Mouse (Mus musculus) hindbrain, embryonic 16.5 days (tissue): ENCODE results near the gene Mettl7b. TPM values are rescaled to one million over a fixed set of nuclear protein-coding genes. Genes with fewer than 3 reads are reported as not detected.
A peak's percentile ranks its signal among the peaks of the same experiment; 100 is the strongest.

ENCODE experiments used
- ATAC-seq: fragments of 200-750 bp; cut with Nextera tagmentation; 2 replicates; pipeline ENCODE4 v1.8.0; 2017; ENCODE audit warnings: moderate TSS enrichment, moderate library complexity
- H3K27ac ChIP-seq: fragments of 300-500 bp; sonication (generic); 2 replicates; pipeline ENCODE4 v1.5.1; 2014; ENCODE audit warnings: low read depth, mild to moderate bottlenecking, control low read depth, low read length, moderate library complexity
- H3K27me3 ChIP-seq: fragments of 300-500 bp; sonication (generic); replicated peaks from 2 replicates; pipeline ENCODE4 v1.6.1; 2014; ENCODE audit warnings: low read length; ENCODE audit not compliant: control insufficient read depth, insufficient read depth
- H3K36me3 ChIP-seq: fragments of 300-500 bp; sonication (generic); 2 replicates; pipeline ENCODE4 v1.6.1; 2014; ENCODE audit warnings: mild to moderate bottlenecking, low read length, moderate library complexity, mixed read lengths; ENCODE audit not compliant: control insufficient read depth, insufficient read depth
- H3K4me1 ChIP-seq: fragments of 300-500 bp; sonication (generic); 2 replicates; pipeline ENCODE4 v1.6.1; 2014; ENCODE audit warnings: low read depth, low read length; ENCODE audit not compliant: control insufficient read depth, insufficient read depth
- H3K4me2 ChIP-seq: fragments of 300-500 bp; sonication (generic); 2 replicates; pipeline ENCODE4 v1.6.1; 2014; ENCODE audit warnings: mild to moderate bottlenecking, low read length, control low read depth, moderate library complexity
- H3K4me3 ChIP-seq: fragments of 300-500 bp; sonication (generic); 2 replicates; pipeline ENCODE4 v1.5.1; 2014; ENCODE audit warnings: mild to moderate bottlenecking, low read length, control low read depth, moderate library complexity
- H3K9ac ChIP-seq: fragments of 300-500 bp; sonication (generic); 2 replicates; pipeline ENCODE4 v1.6.1; 2014; ENCODE audit warnings: low read depth, mild to moderate bottlenecking, control low read depth, low read length, moderate library complexity
- H3K9me3 ChIP-seq: fragments of 300-500 bp; sonication (generic); 2 replicates; pipeline ENCODE4 v1.6.1; 2014; ENCODE audit warnings: mild to moderate bottlenecking, low read length, moderate library complexity; ENCODE audit not compliant: control insufficient read depth
- WGBS: fragments of 180-500 bp; shearing (Covaris S2); extraction: QIAGEN DNeasy Blood & Tissue Kit; methylation state at CpG from one replicate; pipeline ENCODE4 v1.1.7; 2014; 5-methylcytosine and 5-hydroxymethylcytosine counted together
- polyA plus RNA-seq: library from polyadenylated mRNA; unstranded; fragments of >200 nt; fragmentation: Nextera tagmentation; extraction: Ambion mirVana; gene quantifications from 2 replicates; pipeline ENCODE4 v1.2.1, GENCODE M21; 2015

Mettl7b gene
- polyA plus RNA-seq, 1 experiment from 2014 or later = not detected

DNA sequence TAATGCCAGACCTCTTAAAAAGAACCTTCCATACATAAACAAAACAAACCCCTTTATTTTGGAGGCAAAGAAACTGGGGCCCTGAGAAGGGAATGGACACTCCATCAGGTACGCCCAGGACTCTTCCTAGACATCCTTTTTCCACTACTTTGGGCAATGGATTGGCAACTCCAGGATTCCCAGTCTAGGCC lies 38.1 kb downstream of the Mettl7b start, which contains the start of gene Rdh5:
TSS of gene Rdh5 (minus strand) at position 67 of the 191 bp plus-strand sequence.
- Histone ChIP-seq H3K4me3 (peak within 1 kb of the TSS; percentile 86), H3K9ac (peak within 1 kb of the TSS; percentile 93), H3K4me1 (peaks cover 28% of the 10 kb centered on the region), H3K4me2 (peak within 1 kb of the TSS; percentile 86), H3K36me3 (no peaks in the 10 kb centered on the region), H3K27ac (peak within 1 kb of the TSS; percentile 98), H3K27me3 (no peaks in the 10 kb centered on the region), H3K9me3 (no peaks in the 10 kb centered on the region)
- WGBS = 16% methylated on average over 1 of the region's 1 CpGs
- ATAC-seq = no peak

DNA sequence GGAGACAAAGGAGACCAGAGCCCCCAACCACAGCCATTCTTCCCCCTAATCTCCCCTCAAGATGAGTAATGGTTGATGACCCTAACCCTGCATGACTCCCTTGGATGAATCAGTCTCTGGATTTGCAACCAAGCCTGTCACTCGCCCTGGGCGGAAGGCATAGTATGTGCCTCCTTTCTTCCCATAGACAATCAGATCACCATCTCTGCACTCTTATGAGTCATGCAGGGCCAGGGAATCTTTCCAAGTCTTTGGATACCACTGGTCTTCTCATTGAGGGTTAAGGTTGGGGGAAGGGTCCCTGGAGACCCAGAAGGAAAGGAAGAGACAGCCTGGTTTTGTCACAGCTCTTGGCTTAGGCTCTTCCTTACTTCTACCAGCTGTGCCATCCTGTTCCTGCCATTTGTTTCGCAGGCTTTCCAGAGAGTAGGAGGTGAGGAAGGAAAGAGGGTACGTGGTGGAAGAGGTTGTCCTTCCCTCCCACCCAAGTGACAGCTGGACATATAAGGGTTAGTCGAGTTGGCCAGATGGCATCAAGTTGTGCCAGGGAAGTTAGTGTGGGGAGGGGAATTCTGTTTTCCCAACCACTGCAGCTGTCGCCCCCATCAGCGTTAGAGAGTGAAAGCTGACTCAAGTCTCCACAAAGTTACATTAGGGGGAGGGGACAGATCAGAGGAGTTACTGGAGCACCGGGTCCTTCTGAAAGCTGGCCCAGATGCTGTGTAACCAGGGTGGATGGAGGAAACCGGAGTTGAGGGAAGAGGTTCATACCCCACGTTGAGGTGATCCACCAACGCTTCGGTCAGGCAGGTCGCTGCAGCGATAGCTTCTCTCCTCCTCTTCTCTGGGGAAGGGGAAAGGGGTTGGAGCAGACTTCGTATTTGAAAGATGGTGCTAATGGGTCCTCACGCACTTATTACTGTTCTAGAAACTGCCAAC lies 38.6 kb downstream of the Mettl7b start:
- peak overlapping the region; percentile 93 for H3K9ac ChIP-seq
- no peaks in the 10 kb centered on the region for H3K9me3 ChIP-seq
- peak overlapping the region; percentile 86 for H3K4me2 ChIP-seq
- WGBS = 61% methylated on average over 16 of the region's 16 CpGs
- H3K4me1 ChIP-seq = peaks cover 31% of the 10 kb centered on the region
- H3K4me3 ChIP-seq = peak overlapping the region; percentile 86
- peak overlapping the region; percentile 98 for H3K27ac ChIP-seq
- no peak for ATAC-seq
- no peaks in the 10 kb centered on the region for H3K27me3 ChIP-seq
- no peaks in the 10 kb centered on the region; the same call in 1 of the 2 replicates for H3K36me3 ChIP-seq

DNA sequence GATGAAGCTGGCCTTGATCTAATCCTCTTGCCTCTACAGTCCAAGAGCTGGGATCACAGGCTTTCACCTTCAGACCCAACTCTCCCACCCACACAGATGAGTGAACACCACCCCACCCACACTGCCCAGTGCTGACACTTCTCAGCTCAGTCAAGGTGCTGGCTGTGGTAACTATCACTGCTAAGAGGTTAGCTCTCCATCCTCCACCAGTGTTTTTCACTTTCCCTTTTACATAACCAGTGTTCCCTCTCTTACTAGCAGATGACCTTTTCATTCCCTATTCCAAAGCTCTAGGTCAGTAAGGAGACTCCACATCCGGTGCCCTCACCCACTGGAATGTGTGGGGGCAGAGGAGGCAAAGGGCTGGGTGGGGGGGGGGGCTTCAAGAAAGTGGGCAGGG lies 39.5 kb downstream of the Mettl7b start:
- H3K4me2 ChIP-seq = no peak overlapping the region
- H3K27ac ChIP-seq = peak overlapping the region; percentile 98
- H3K9me3 ChIP-seq = no peaks in the 10 kb centered on the region
- H3K27me3 ChIP-seq = no peaks in the 10 kb centered on the region
- no peaks in the 10 kb centered on the region; the same call in 1 of the 2 replicates for H3K36me3 ChIP-seq
- H3K4me1 ChIP-seq = peaks cover 31% of the 10 kb centered on the region
- no peak overlapping the region for H3K4me3 ChIP-seq
- 36% methylated on average over 1 of the region's 1 CpGs for WGBS
- no peak for ATAC-seq
- no peak overlapping the region for H3K9ac ChIP-seq

DNA sequence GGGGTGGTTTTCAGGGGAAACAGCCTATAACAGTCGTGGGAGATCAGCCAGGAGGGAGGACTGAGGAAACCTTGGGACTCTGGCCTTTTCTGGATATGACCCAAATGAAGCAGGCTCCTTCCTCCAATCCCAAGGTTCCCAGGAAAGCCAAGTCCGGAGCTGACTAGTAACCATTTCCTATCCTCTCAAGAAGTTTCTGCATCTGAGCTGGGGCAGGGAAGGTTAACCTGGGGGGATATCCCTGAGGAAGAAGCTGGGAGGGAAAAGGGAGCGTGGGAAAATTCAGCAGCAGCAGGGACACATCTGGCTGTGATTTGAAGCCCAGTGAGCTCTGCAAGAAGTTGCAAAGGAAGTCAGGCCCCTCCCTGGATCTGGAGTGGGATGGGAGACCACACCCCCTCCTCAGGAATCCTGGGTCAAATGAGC lies 40.0 kb downstream of the Mettl7b start:
- Histone ChIP-seq H3K4me1 (peaks cover 31% of the 10 kb centered on the region), H3K4me2 (no peak overlapping the region), H3K9ac (no peak overlapping the region), H3K9me3 (no peaks in the 10 kb centered on the region), H3K27me3 (no peaks in the 10 kb centered on the region), H3K36me3 (no peaks in the 10 kb centered on the region; the same call in 1 of the 2 replicates), H3K4me3 (no peak overlapping the region), H3K27ac (peak overlapping the region; percentile 7; the same call in 1 of the 2 replicates)
- ATAC-seq = no peak
- 74% methylated on average over 3 of the region's 3 CpGs for whole genome bisulfite sequencing

DNA sequence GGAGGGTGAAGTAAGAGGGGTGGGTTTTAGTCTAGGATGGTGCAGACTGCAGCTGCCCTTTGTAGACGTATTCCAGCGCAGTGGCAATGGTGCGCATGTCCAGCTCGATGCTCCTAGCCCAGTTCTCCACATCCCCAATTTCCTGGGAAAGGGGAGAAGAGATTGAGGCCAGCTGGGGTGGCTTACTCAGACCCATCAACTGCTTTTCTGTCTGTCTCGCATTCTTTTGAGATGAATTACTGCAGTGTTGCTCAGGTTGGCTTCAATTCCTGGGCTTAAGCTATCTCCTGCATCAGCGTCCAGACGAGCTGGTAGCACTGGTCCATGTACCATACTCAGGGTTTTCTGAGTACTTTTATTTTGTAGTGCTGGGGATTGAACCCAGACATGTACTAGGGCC lies 40.8 kb downstream of the Mettl7b start:
- ATAC-seq = no peak
- Histone ChIP-seq H3K4me3 (no peak overlapping the region), H3K27ac (peak overlapping the region; percentile 85), H3K9me3 (no peaks in the 10 kb centered on the region), H3K27me3 (no peaks in the 10 kb centered on the region), H3K9ac (no peak overlapping the region), H3K4me1 (peaks cover 31% of the 10 kb centered on the region), H3K36me3 (no peaks in the 10 kb centered on the region; the same call in 1 of the 2 replicates), H3K4me2 (no peak overlapping the region)
- WGBS = 75% methylated on average over 7 of the region's 7 CpGs

DNA sequence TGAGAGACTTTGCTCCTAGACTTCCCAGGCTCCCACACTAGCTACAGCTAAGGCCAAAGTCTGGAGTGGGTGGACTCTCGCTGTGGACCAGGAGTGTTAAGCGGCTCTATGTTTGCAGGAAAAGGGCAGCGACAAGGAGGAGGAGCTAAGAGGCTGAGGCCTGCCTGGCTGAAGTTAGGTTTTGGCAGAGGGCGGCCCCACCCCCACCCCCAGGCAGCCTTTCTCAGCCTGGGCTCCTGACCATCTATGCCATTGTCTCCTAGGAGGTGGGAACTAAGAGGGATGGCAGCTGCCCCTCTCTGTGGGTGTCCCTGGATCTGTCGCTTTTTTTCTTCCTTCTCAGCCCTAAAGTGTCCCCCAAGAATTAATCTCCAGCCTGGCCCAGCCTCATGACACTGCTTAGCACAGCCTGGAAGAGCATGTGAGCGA lies 41.6 kb downstream of the Mettl7b start:
- Histone ChIP-seq H3K27me3 (no peaks in the 10 kb centered on the region), H3K4me1 (peaks cover 30% of the 10 kb centered on the region), H3K9me3 (no peaks in the 10 kb centered on the region), H3K9ac (peak overlapping the region; percentile 41; the same call in 1 of the 2 replicates), H3K4me3 (no peak overlapping the region), H3K4me2 (peak overlapping the region; percentile 32), H3K27ac (peak overlapping the region; percentile 85), H3K36me3 (no peaks in the 10 kb centered on the region; the same call in 1 of the 2 replicates)
- 14% methylated on average over 6 of the region's 6 CpGs for WGBS
- peak; percentile 55 for ATAC-seq

DNA sequence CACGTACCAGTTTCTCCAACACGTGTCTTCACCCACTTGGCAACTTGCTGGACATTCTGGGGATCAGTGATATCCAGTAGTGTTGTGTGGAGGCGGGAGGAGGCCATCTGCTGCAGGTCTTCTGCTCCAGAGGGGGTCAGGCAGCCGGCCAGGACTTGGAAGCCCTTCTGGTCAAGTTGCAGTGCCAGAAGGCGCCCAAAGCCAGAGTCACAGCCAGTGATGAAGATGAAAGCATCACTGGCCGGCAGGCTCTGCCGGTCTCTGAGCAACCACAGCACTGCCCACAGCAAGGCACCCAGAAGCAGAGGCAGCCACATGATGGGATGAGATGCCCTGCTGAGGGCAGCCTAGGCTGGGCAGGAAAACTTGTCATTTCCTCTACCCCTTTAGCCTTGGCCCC lies 42.5 kb downstream of the Mettl7b start:
- H3K27me3 ChIP-seq = no peaks in the 10 kb centered on the region
- H3K9me3 ChIP-seq = no peaks in the 10 kb centered on the region
- H3K36me3 ChIP-seq = no peaks in the 10 kb centered on the region; the same call in 1 of the 2 replicates
- H3K4me3 ChIP-seq = no peak overlapping the region
- no peak overlapping the region for H3K9ac ChIP-seq
- peak; percentile 32 for ATAC-seq
- WGBS = 47% methylated on average over 7 of the region's 7 CpGs
- peak overlapping the region; percentile 85 for H3K27ac ChIP-seq
- H3K4me2 ChIP-seq = peak overlapping the region; percentile 32; the same call in 1 of the 2 replicates
- peaks cover 24% of the 10 kb centered on the region for H3K4me1 ChIP-seq

DNA sequence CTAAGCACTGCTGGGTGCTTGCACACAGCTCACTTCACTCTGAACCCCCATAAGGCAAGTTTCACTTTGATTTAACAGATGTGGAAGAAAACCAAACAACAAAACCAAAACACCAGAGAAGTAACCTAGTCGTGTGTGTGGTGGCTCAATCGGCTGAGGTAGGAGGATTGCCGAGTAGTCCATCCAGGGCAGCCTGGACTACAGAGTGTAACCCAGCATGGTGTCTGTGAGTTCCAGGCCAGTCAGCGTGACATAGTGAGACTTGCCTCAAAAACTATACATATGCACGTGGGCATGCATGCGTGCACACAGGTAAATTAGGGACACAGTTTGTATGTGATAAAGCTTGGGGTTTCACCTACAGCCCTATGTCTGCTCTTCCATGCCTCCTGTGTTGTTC lies 43.4 kb downstream of the Mettl7b start:
- Histone ChIP-seq H3K4me3 (no peak overlapping the region), H3K27ac (no peak overlapping the region), H3K4me1 (peaks cover 20% of the 10 kb centered on the region), H3K9me3 (no peaks in the 10 kb centered on the region), H3K27me3 (no peaks in the 10 kb centered on the region), H3K9ac (no peak overlapping the region), H3K4me2 (no peak overlapping the region), H3K36me3 (no peaks in the 10 kb centered on the region; the same call in 1 of the 2 replicates)
- 85% methylated on average over 6 of the region's 6 CpGs for WGBS
- ATAC-seq = no peak

DNA sequence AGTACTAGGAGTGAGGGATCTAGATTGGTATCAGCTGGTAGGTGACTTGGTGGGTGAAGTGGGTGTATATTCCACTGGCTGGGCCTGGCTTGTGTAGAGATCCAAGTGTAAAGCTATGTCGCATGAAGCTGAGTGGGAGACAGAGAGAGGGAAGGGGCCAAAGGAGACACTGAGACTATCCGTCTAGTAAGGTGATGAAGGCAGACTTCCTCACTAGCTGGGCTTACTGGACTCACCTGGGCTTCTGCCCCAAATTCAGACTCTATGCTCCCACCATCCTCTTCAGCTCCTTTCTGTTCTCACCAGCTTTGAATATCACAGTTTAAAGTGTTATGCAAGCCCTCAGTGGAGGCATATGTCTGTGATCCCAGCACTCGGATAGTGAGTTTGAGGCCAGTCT lies 44.1 kb downstream of the Mettl7b start:
- ATAC-seq = no peak
- Histone ChIP-seq H3K9me3 (no peaks in the 10 kb centered on the region), H3K27ac (no peak overlapping the region), H3K4me1 (peaks cover 12% of the 10 kb centered on the region), H3K36me3 (no peaks in the 10 kb centered on the region; the same call in 1 of the 2 replicates), H3K27me3 (no peaks in the 10 kb centered on the region), H3K4me3 (no peak overlapping the region), H3K4me2 (no peak overlapping the region), H3K9ac (no peak overlapping the region)
- WGBS = 89% methylated on average over 3 of the region's 3 CpGs
